Mouse (Mus musculus) WW6 (cell line): ENCODE measurements around the gene Rhoc.
"Not testable (repeated sequence)": the region's sequence is repeated elsewhere in the genome, so short reads cannot be mapped to it uniquely, and the experiment has no call there.

ENCODE experiments used
- DNase-seq: peaks from one replicate; pipeline ENCODE4 v3.0.0-alpha.2; 2013; ENCODE audit warnings: low read depth, low spot score

Rhoc gene

DNA sequence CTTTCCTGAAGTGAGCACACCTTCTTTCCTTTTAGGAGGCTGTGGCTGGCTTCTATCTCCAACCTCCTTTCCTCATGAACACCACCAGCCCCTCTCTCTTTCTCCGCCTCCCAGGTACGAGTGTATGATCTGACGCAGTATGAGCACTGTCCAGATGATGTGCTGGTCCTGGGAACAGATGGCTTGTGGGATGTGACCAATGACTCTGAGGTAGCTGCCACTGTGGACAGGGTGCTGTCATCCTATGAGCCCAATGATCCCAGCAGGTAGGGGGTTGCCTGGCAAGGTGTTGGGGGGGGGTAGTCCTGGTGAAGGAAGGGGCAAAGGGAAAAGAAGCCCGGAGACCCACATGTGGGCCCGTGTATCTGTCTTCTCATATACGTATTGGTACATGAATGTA, 2.9 kb upstream of the Rhoc start:
- DNase-seq, result no peak

DNA sequence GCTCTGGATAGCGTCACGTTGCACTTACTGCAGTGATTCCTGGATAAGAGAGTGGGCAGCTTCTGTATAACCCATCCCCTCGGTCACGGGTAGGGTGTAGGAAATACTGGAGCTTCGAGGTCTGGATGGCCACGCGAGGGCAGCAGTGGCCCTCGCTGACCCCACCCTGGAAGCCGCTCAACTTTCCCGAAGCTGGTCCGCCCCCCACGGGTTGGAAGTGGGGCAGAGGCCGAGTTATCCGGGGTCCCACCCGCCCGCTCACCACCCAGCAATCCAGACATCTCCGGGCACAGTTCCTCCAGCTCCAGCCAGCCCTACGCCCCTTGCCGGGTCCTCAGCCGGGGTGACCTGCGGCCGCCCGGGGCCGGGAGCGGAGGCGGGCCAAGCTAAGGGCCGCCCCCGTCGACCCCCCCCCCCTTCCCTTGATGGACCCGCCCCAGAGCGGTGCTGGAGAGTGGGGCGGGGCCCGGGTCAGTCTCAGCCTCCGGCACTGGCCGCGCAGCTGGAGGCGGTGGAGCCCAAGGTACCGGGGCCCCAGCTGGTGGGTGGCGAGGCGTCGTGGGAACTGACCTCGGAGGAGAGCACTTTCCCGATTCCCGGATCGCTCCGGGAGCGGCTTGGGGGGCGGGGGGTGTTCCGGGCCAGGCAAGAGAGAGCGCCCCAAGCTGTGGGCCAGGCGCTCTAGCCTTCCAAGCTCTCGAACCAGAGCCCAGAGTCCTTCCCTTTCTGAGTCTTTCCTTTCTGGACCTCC, 561 bp downstream of the Rhoc start:
- DNase-seq, result no peak

- no peak for DNase-seq
These were observed 1.1 kb downstream of the Rhoc start for GRCm38 (mm10) chr3:104789312-104789605.

DNA sequence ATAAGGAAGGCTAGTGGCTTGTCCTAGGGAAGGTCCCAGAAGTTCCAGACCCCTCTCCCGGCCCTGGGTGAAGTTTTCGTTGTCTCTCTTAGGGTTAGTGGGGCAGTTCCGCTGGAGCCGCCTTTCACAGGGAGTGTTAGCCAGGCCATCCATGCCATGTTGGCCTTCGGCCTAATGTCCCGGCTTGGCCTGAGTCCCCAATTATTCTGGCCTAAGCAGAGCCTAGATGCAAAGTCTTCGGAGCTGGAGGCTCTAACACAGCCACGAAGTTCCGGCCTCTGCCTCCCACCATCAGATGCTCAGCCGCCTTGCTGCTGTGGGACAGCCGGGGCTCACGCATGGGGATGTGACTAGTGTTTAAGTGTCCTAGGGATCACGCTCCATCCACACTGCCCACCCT, 1.6 kb downstream of the Rhoc start:
- no peak for DNase-seq

DNA sequence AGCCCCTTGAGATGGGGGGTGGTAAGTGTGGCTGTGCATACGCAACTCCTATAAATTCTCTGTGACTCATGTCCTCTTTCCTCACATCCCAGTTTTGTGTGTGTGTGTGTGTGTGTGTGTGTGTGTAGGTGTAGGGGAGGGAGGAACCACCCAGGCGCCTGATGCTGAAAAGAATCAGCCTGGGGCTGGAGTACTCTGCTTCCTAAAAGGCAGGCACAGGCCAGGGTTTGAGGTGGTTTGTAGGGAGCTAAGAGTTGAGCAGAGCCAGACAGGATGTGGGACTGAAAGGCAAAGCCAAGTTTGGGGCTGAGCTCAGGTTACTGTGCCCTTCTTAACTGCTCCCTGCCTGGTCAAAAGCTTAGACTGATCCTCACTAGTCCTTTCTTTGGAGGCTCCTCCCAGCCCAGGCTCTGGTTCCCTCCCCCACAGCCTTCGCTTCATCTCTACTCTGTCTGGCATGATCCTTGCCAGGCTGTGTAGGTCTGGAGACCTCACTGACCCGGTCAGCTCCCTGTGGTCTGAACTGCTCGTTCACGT, 2.3 kb downstream of the Rhoc start:
- no peak for DNase-seq

- no peak for DNase-seq
These were observed 2.8 kb downstream of the Rhoc start for GRCm38 (mm10) chr3:104791017-104791416.

- no peak for DNase-seq
These were observed 3.5 kb downstream of the Rhoc start for GRCm38 (mm10) chr3:104791671-104792070.

DNA sequence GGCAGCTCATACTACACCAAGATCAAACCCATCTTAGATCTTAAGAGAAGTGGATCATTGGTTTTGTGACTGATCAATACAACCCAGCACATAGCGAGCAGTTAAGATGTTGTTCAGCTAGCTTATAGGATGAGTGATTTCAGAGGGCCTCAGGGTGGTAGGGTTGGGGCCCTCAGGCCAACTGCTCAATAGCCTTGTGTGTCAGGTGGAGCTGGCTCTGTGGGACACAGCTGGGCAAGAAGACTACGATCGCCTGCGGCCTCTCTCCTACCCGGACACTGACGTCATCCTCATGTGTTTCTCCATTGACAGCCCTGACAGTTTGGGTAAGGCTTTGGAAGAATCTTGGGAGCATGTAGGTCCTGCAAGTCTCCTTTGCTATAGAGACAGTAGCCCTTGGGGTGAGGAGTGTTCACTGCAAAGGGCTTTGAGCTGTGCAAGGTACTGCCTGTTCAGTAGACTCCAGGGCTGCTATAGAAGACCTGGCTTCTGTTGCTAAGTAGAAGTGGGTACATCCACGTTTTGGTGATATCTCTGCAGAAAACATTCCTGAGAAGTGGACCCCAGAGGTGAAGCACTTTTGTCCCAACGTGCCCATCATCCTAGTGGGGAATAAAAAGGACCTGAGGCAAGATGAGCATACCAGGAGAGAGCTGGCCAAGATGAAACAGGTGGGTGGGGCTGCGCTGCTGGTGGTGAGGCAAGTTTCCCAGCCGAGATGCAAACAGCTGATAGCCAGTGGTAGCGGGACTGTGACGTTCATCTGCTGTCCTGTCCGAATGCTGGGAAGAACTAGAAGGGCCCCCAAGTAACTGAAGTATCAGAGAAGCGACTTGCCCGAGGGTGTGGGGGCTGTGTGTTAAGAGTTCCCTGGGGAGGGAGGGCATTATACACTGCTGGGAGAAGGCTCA, 4.4 kb downstream of the Rhoc start:
- DNase-seq, result no peak

- peak; percentile 75 for DNase-seq
These were observed 6.0 kb downstream of the Rhoc start for GRCm38 (mm10) chr3:104793871-104794828.

GRCm38 (mm10) chr3:104794953-104795470, 6.8 kb downstream of the Rhoc start:
- no peak for DNase-seq

- DNase-seq, result no peak
These were observed 7.6 kb downstream of the Rhoc start for GRCm38 (mm10) chr3:104795661-104796340.

DNA sequence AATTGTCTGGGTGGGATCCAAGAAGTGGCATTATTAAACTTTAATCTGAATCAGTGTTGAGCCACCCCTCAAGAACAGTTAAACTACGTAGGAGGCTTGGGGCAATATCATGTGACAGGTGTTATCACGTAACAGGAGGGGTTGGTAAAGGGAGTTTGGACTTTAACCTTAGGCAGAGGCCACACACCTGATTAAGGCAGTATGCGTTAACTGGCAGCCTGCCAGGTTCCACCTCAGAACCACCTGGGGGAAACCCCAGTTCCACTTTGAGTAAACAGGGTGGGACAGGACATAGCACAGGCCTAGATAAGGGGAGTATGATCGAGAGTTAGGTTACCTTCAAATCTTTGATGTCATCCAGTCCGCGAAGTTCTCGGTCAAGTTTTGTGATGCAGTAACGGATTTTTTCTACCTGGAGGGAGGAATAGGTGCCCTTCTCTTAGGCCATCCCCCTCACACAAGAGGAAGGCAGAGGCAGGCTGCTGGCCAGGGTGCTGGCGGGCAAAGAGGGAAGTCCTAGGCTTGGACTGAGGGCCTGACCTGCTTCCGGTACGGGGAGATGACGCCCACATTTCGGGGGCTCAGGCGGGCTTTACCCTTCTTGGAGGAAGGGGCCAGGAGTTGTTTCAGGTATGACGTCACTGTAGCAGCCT, 8.4 kb downstream of the Rhoc start:
- DNase-seq, result no peak

- no peak for DNase-seq
These were observed 12.5 kb downstream of the Rhoc start for GRCm38 (mm10) chr3:104800681-104801080.

DNA sequence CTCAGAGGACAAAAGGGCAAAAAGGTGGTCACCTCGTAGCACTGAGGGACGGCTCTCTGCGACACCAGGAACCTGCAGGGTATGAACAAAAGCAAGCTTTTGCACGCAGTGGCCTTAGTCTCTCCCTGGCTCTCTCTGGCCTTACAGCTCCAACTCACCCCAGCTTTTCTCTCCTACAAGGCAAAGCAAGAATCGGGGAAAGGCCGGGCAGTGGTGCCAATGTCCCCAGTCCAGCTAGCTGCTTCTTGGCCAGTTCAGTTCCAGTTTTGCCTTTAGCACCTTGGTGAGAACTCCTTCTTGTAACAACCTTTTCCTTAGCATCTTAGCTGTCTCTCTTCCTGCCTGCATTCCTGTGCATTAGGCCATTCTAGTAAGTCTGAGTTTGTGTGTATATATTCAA, 13.3 kb downstream of the Rhoc start:
- no peak for DNase-seq

DNA sequence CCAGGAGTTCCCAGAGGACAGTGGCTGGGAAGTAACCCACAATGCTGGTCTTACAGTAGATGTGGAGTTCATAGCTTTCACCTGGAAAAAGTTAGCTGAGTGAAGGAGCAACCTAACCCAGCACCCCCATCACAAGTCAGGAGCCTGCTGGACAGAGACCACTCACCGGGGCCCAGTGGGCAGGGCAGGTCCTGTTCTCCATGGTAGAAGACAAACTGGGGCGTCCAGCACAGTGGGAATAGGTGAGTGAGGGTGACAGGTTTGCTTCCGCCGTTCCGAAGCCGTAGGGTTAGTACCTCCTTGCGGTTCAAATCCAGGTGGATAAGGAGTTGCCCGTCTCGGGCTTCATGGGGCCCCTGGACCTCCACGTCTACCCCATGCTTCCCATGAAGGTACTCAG, 16.1 kb downstream of the Rhoc start:
- DNase-seq, result no peak

DNA sequence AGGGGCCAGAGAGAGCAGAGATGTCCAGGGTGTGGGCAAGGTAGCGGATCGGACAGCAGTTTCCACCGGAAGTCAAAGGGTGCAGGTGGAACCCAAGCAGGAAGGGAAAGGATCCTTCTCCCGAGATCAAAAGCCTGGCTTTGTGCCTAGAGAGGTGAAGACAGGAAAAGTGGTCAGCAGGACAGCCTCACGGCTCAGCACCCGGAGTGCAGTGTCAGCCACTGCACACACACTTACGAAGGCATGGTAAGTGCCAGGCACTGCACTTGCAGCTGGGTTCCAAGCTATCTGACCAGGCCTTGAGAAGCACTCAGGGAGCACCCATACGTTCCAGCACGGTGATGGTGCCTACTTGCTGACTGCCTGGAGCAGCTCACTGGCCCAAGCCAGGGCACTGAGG, 17.4 kb downstream of the Rhoc start:
- DNase-seq, result no peak

DNA sequence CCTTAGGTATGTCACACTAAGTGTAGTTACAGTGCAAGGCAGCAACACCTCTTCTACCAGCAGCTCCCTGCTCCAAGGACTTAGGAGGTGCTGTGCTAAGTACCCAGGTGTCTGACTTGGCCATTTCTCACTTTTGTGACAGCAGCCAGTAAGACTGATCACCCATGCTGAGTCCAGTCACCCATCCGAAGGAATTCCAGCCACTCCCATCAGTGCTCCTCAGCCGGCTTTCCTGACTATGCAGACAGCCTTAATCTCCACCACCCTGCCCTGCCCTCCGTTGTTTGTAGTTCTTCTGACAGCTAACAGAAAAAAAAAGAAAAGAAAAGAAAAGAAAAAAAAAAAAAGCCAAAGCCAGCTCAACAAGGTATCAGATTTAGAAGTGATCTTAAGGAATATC, 23.6 kb downstream of the Rhoc start:
- DNase-seq, result no peak

DNA sequence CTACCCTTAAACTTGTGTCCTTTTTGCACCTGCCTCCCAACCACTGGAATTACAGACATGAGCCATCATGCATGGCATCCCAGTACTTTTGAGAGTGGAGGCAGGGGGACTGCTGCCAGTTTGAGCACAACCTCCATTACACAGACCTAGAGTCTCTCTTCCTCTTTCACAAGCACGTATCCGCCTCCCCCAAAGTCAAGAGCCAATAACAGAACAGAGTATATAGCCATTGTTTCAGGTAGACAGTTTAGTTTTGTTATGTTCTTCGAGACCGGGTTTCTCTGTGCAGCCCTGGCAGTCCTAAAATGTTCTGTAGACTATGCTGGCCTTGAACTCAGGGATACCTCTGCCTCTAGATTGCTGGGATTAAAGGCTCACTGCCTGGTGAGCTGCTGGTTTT, 24.1 kb downstream of the Rhoc start:
- DNase-seq, result no peak

DNA sequence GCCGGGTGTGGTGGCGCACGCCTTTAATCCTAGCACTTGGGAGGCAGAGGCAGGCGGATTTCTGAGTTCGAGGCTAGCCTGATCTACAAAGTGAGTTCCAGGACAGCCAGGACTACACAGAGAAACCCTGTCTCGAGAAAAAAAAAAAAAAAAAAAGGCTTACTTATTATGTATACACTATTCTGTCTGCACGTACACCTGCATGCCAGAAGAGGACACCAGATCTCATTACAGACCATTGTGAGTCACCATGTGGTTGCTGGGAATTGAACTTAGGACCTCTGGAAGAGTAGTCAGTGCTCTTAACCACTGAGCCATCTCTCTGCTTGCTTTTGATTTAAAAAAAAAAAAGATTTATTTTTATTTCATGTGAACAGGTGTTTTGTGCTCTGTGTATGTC, 25.1 kb downstream of the Rhoc start:
- DNase-seq, result not testable (repeated sequence)

GRCm38 (mm10) chr3:104814746-104815145, 26.6 kb downstream of the Rhoc start:
- DNase-seq, result no peak
